Mouse (Mus musculus): ENCODE measurements around the gene Syvn1.

Gene Syvn1

GRCm38 (mm10) chr19:6067724-6068415 is 21.5 kb downstream of the Syvn1 start, which contains the start of gene Tm7sf2:
Tm7sf2 (minus strand) TSS chr19:6068373.
- peak; percentile 69 to 77 for DNase-seq (ENCODE audit: low spot score in 2 of 2)

- no peak for DNase-seq (ENCODE audit: low spot score in 2 of 2)
These were observed 22.6 kb downstream of the Syvn1 start for GRCm38 (mm10) chr19:6068951-6069350.

GRCm38 (mm10) chr19:6069851-6070250 is 23.5 kb downstream of the Syvn1 start:
- DNase-seq (ENCODE audit: low spot score in 2 of 2), result no peak

- no peak for DNase-seq (ENCODE audit: low spot score in 2 of 2)
These were observed 24.3 kb downstream of the Syvn1 start for GRCm38 (mm10) chr19:6070571-6071250.

GRCm38 (mm10) chr19:6071261-6071660 is 24.9 kb downstream of the Syvn1 start:
- DNase-seq (ENCODE audit: low spot score in 2 of 2), result no peak

GRCm38 (mm10) chr19:6073889-6074288 is 27.5 kb downstream of the Syvn1 start:
- DNase-seq (ENCODE audit: low spot score in 2 of 2), result no peak

GRCm38 (mm10) chr19:6076564-6077393 is 30.4 kb downstream of the Syvn1 start, which contains the start of gene Vps51:
Vps51 (minus strand) TSS chr19:6077231.
- DNase-seq (ENCODE audit: low spot score in 2 of 2), result peak; percentile 73 to 85

GRCm38 (mm10) chr19:6079983-6080480 is 33.7 kb downstream of the Syvn1 start, which contains the start of gene Tmem262:
Tmem262 (plus strand) TSS chr19:6080033.
- no peak for DNase-seq (ENCODE audit: low spot score in 2 of 2)

GRCm38 (mm10) chr19:6082156-6082555 is 35.8 kb downstream of the Syvn1 start, which contains the start of gene Gm28374:
Gm28374 (minus strand) TSS chr19:6082256.
- no peak for DNase-seq (ENCODE audit: low spot score in 2 of 2)

- peak; percentile 92 to 93 for DNase-seq (ENCODE audit: low spot score in 2 of 2)
These were observed 38.3 kb downstream of the Syvn1 start, which contains the start of the genes Zfpl1 and Cdca5 for GRCm38 (mm10) chr19:6084478-6085248. Zfpl1 (minus strand) TSS chr19:6084956. Cdca5 (plus strand) TSS chr19:6084983.

GRCm38 (mm10) chr19:6085417-6085879 is 39.1 kb downstream of the Syvn1 start:
- no peak for DNase-seq (ENCODE audit: low spot score in 2 of 2)

- no peak for DNase-seq (ENCODE audit: low spot score in 2 of 2)
These were observed 42.5 kb downstream of the Syvn1 start for GRCm38 (mm10) chr19:6088841-6089240.

GRCm38 (mm10) chr19:6094119-6094518 is 47.7 kb downstream of the Syvn1 start, which contains the start of gene AC131692.1:
AC131692.1 (plus strand) TSS chr19:6094419.
- no peak for DNase-seq (ENCODE audit: low spot score in 2 of 2)

GRCm38 (mm10) chr19:6097847-6098246 is 51.5 kb downstream of the Syvn1 start:
- no peak for DNase-seq (ENCODE audit: low spot score in 2 of 2)

- DNase-seq (ENCODE audit: low spot score in 2 of 2), result no peak
These were observed 54.8 kb downstream of the Syvn1 start for GRCm38 (mm10) chr19:6101186-6101585.

GRCm38 (mm10) chr19:6102169-6102853 is 55.9 kb downstream of the Syvn1 start:
- DNase-seq (ENCODE audit: low spot score in 2 of 2), result no peak

Data from frontal cortex, postnatal 25 days (tissue).